Mouse (Mus musculus): ENCODE data around the gene Fem1b. TPM values are rescaled to one million over a fixed set of nuclear protein-coding genes. Genes with fewer than 3 reads are reported as not detected.
"Not testable (repeated sequence)": the region's sequence is repeated elsewhere in the genome, so short reads cannot be mapped to it uniquely, and the experiment has no call there.

Fem1b gene
- 17.7 and 18.1 TPM in 2 replicates for polyA plus RNA-seq (2015; fragmentation: Nextera tagmentation; extraction: Ambion mirVana)

GRCm38 (mm10) chr9:62811516-62812121 lies at the start of gene Fem1b:
Fem1b (minus strand) TSS chr9:62811934.
- Histone ChIP-seq H3K4me1 (peaks cover 29% of the 10 kb centered on the region), H3K36me3 (no peaks in the 10 kb centered on the region), H3K9ac (peak within 1 kb of the TSS; percentile 93), H3K4me3 (replicated peaks) (peak within 1 kb of the TSS; percentile 100), H3K4me2 (replicated peaks) (peak within 1 kb of the TSS; percentile 86), H3K9me3 (replicated peaks) (no peaks in the 10 kb centered on the region), H3K27me3 (no peaks in the 10 kb centered on the region), H3K27ac (replicated peaks) (peak within 1 kb of the TSS; percentile 98)
- peak; percentile 90 for ATAC-seq (ENCODE audit: insufficient number of reproducible peaks, low FRiP score, low TSS enrichment, low read depth)
- WGBS, result under 1% methylated on average over 60 of the region's 68 CpGs

- Histone ChIP-seq H3K9ac (no peak overlapping the region), H3K4me1 (peaks cover 26% of the 10 kb centered on the region), H3K36me3 (no peaks in the 10 kb centered on the region), H3K4me3 (replicated peaks) (no peak overlapping the region), H3K27me3 (no peaks in the 10 kb centered on the region), H3K9me3 (replicated peaks) (no peaks in the 10 kb centered on the region), H3K4me2 (replicated peaks) (no peak overlapping the region), H3K27ac (replicated peaks) (no peak overlapping the region)
- ATAC-seq (ENCODE audit: insufficient number of reproducible peaks, low FRiP score, low TSS enrichment, low read depth), result no peak
- WGBS, result 48% methylated on average over 4 of the region's 4 CpGs
Observed at GRCm38 (mm10) chr9:62860866-62861265, 49.1 kb upstream of the Fem1b start.

DNA sequence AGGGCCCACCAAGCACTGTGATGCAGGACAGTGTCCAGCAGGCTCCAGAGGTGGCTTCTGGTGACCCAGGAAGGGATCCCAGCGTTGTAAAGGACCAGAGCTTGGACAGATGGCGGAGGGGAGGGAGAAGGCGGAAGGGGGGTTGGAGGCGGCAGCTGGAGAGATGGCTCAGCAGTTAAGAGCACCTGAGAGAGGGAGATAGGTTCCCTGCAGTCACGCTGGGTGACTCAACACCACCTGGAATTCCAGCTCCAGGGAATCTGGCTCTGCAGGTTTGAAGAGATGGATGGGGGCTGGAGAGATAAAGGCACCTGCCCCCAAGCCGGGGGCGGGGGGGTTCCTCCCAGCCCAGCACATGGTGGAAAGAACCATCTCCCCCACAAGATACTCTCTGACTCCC lies 48.4 kb upstream of the Fem1b start:
- not testable (repeated sequence) for H3K9me3 ChIP-seq (replicated peaks); ATAC-seq (ENCODE audit: insufficient number of reproducible peaks, low FRiP score, low TSS enrichment, low read depth); H3K4me3 ChIP-seq (replicated peaks); H3K27me3 ChIP-seq; H3K9ac ChIP-seq; H3K36me3 ChIP-seq; H3K27ac ChIP-seq (replicated peaks); H3K4me2 ChIP-seq (replicated peaks)
- 42% methylated on average over 5 of the region's 7 CpGs for WGBS
- peaks cover 26% of the 10 kb centered on the region for H3K4me1 ChIP-seq

DNA sequence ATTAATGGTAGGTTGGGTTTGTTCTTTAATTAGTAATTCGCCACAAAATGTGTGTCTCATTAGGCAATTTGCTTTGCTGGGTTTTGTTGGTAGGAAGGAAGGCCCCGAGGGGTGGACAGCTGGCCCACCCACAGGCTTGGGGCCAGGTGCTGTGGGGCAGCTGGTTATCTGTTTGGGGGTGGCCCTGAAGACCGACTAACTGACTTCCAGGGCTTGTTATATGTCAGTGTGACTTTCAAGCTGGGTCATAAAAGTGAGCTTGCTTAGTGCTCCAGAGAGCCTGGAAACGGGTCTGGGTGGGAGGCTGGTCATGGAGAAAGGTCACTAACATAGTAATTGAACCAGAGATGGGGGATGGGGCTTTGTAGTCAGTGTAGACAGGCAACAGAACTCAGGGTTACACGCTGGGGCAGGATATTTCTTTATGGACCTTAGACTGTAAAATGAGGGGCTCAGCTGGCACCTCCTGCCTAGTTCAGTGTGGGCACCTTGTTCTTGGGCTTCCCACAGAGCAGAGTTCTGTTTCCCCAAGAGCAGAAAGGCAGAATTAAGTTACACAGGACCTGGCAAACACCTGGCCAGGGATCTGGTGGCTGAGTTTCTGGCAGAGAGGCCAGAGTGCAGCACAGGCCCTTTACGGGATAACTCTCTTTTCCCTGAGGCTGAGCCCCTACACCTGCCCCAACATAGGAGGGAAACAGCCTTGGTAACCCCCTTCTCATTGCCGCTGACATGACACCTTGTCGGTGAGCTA lies 46.7 kb upstream of the Fem1b start:
- ATAC-seq (ENCODE audit: insufficient number of reproducible peaks, low FRiP score, low TSS enrichment, low read depth), result no peak
- Histone ChIP-seq H3K36me3 (no peaks in the 10 kb centered on the region), H3K27me3 (no peaks in the 10 kb centered on the region), H3K27ac (replicated peaks) (peak overlapping the region; percentile 75), H3K4me2 (replicated peaks) (peak overlapping the region; percentile 32), H3K9me3 (replicated peaks) (no peaks in the 10 kb centered on the region), H3K4me3 (replicated peaks) (peak overlapping the region; percentile 13), H3K9ac (no peak overlapping the region), H3K4me1 (peaks cover 34% of the 10 kb centered on the region)
- 36% methylated on average over 8 of the region's 8 CpGs for WGBS

GRCm38 (mm10) chr9:62857719-62858261 lies 46.1 kb upstream of the Fem1b start, which contains the start of gene Calml4:
Calml4 (plus strand) TSS chr9:62858080.
- H3K4me3 ChIP-seq (replicated peaks), result peak within 1 kb of the TSS; percentile 13
- peaks cover 34% of the 10 kb centered on the region for H3K4me1 ChIP-seq
- H3K36me3 ChIP-seq, result no peaks in the 10 kb centered on the region
- peak; percentile 71 for ATAC-seq (ENCODE audit: insufficient number of reproducible peaks, low FRiP score, low TSS enrichment, low read depth)
- no peaks in the 10 kb centered on the region for H3K9me3 ChIP-seq (replicated peaks)
- no peaks in the 10 kb centered on the region for H3K27me3 ChIP-seq
- peak within 1 kb of the TSS; percentile 32 for H3K4me2 ChIP-seq (replicated peaks)
- no peak within 1 kb of the TSS for H3K9ac ChIP-seq
- peak within 1 kb of the TSS; percentile 75 for H3K27ac ChIP-seq (replicated peaks)
- 36% methylated on average over 20 of the region's 20 CpGs for WGBS

DNA sequence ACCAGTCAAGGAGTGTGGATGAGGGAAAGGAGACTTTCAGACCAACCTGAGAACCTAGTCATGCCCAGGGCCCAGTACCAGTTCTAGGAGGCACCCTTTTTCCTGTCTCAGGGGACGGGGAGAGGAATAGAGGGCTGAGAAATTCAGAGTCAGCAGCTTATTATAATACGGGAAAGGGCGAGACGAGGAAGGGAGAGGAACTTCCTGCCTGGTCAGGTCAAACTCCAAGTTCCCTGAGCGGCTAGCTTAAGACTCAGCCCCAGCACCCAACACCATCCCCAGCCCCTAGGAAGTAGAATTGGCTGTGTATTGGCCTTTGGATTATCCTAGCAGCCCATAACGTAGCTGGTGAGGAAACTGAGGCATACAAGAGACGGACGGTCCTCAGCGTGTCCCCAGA lies 45.5 kb upstream of the Fem1b start:
- H3K9me3 ChIP-seq (replicated peaks), result no peaks in the 10 kb centered on the region
- no peak for ATAC-seq (ENCODE audit: insufficient number of reproducible peaks, low FRiP score, low TSS enrichment, low read depth)
- H3K4me3 ChIP-seq (replicated peaks), result no peak overlapping the region
- peak overlapping the region; percentile 75 for H3K27ac ChIP-seq (replicated peaks)
- H3K9ac ChIP-seq, result no peak overlapping the region
- 70% methylated on average over 9 of the region's 9 CpGs for WGBS
- peaks cover 34% of the 10 kb centered on the region for H3K4me1 ChIP-seq
- H3K36me3 ChIP-seq, result 0 out of 2 replicates have a peak, but pooled peaks cover 2% of the 10 kb centered on the region
- no peaks in the 10 kb centered on the region for H3K27me3 ChIP-seq
- H3K4me2 ChIP-seq (replicated peaks), result peak overlapping the region; percentile 32; the same call in 1 of the 2 replicates

DNA sequence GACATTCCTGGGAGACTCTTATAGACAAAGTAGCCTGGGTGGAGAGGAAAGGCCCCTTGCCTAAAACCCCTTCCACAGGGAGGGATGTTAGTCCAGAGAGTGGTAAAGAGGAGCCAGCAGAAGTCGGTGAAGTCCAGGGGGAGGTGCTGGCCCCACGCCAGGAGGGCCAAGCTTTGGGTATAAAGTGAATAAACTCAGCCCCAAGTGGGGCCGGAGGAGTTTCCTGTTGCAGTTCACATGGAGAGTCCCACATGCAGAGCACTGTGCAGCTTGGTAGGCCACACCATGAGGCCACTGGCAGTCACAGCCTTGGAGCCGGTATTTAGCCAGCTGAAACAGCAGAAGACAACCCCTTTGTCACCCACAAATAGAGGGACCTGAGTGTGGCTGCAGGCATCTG lies 42.7 kb upstream of the Fem1b start:
- Histone ChIP-seq H3K36me3 (peaks cover 14% of the 10 kb centered on the region), H3K27me3 (no peaks in the 10 kb centered on the region), H3K9me3 (replicated peaks) (no peaks in the 10 kb centered on the region), H3K4me3 (replicated peaks) (no peak overlapping the region), H3K4me2 (replicated peaks) (no peak overlapping the region), H3K27ac (replicated peaks) (no peak overlapping the region), H3K9ac (no peak overlapping the region), H3K4me1 (peaks cover 30% of the 10 kb centered on the region)
- no peak for ATAC-seq (ENCODE audit: insufficient number of reproducible peaks, low FRiP score, low TSS enrichment, low read depth)
- WGBS, result 36% methylated on average over 4 of the region's 4 CpGs

DNA sequence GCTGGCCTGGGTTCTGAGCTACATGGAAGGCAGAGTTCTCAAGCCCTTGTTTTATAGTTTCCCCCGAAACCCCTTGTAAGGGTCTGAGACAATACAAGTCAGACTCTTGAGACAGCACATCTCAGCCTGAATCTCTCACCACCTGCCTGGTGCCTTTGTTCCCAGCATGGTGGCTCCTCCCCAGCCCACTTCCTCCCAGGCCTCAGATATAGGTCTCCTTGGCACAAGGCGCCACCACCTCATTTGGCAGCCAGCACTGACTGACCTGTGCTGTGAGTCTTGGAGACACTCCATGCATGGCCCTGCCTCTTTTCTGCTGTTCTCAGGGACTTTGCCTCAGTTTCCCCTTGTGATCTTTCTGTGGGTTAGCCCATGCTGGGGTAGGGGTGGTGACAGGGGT lies 39.8 kb upstream of the Fem1b start:
- no peak overlapping the region for H3K9ac ChIP-seq
- no peak overlapping the region for H3K4me3 ChIP-seq (replicated peaks)
- H3K27ac ChIP-seq (replicated peaks), result no peak overlapping the region
- H3K4me1 ChIP-seq, result peaks cover 20% of the 10 kb centered on the region
- no peaks in the 10 kb centered on the region for H3K9me3 ChIP-seq (replicated peaks)
- H3K4me2 ChIP-seq (replicated peaks), result no peak overlapping the region
- 87% methylated on average over 2 of the region's 2 CpGs for WGBS
- peaks cover 26% of the 10 kb centered on the region for H3K36me3 ChIP-seq
- H3K27me3 ChIP-seq, result no peaks in the 10 kb centered on the region
- no peak for ATAC-seq (ENCODE audit: insufficient number of reproducible peaks, low FRiP score, low TSS enrichment, low read depth)

- H3K27ac ChIP-seq (replicated peaks), result no peak overlapping the region
- peaks cover 12% of the 10 kb centered on the region for H3K4me1 ChIP-seq
- H3K27me3 ChIP-seq, result no peaks in the 10 kb centered on the region
- ATAC-seq (ENCODE audit: insufficient number of reproducible peaks, low FRiP score, low TSS enrichment, low read depth), result no peak
- H3K9me3 ChIP-seq (replicated peaks), result no peaks in the 10 kb centered on the region
- 95% methylated on average over 3 of the region's 3 CpGs for WGBS
- no peak overlapping the region for H3K9ac ChIP-seq
- peaks cover 26% of the 10 kb centered on the region for H3K36me3 ChIP-seq
- no peak overlapping the region for H3K4me2 ChIP-seq (replicated peaks)
- H3K4me3 ChIP-seq (replicated peaks), result no peak overlapping the region
Observed at GRCm38 (mm10) chr9:62848641-62849040, 36.9 kb upstream of the Fem1b start.

DNA sequence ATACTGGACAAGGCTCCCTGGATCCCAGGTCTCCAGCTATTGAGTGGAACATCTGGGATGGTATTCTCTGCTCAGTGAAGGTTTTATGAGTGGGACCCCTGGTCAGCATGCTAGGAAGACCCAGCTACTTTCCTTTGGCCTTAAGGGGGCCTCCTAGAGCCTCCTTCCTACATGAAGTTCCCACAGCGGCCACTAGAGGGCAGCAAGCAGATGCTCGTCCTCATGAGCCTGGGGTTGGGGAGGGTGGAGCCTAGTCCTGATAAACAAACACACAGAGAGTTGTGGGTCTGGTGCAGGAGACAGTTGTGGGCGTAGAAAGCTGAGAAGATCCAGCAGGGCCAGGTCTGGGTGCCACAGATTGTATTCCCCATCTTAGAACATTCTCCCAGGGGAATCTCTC lies 36.0 kb upstream of the Fem1b start:
- H3K27ac ChIP-seq (replicated peaks), result no peak overlapping the region
- no peaks in the 10 kb centered on the region for H3K27me3 ChIP-seq
- ATAC-seq (ENCODE audit: insufficient number of reproducible peaks, low FRiP score, low TSS enrichment, low read depth), result no peak
- H3K9ac ChIP-seq, result no peak overlapping the region
- H3K36me3 ChIP-seq, result peaks cover 26% of the 10 kb centered on the region
- H3K4me3 ChIP-seq (replicated peaks), result no peak overlapping the region
- H3K4me1 ChIP-seq, result peaks cover 12% of the 10 kb centered on the region
- no peak overlapping the region for H3K4me2 ChIP-seq (replicated peaks)
- H3K9me3 ChIP-seq (replicated peaks), result no peaks in the 10 kb centered on the region
- 1% methylated on average over 3 of the region's 3 CpGs for whole genome bisulfite sequencing

DNA sequence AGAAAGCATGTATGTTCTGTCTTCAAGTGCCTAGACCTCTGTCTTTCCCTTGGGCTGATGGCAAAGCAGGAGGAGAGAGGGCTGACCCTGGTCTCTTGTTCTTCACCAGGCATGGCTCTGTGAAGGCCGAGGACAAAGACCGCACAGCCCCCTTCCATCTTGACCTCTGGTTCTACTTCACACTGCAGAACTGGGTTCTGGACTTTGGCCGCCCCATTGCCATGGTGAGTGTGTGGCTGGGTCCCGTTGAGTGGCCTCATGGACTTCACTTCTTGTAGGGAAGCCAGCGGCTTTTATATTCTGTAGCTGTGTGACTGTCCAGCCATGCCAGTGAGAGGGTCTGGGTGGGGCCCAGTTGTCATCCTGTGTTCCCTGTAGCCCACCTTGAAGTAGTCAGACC lies 32.7 kb upstream of the Fem1b start:
- no peaks in the 10 kb centered on the region for H3K27me3 ChIP-seq
- peaks cover 12% of the 10 kb centered on the region for H3K36me3 ChIP-seq
- ATAC-seq (ENCODE audit: insufficient number of reproducible peaks, low FRiP score, low TSS enrichment, low read depth), result no peak
- H3K9ac ChIP-seq, result no peak overlapping the region
- H3K27ac ChIP-seq (replicated peaks), result no peak overlapping the region
- no peaks in the 10 kb centered on the region for H3K9me3 ChIP-seq (replicated peaks)
- H3K4me3 ChIP-seq (replicated peaks), result no peak overlapping the region
- H3K4me1 ChIP-seq, result peaks cover 26% of the 10 kb centered on the region
- 96% methylated on average over 5 of the region's 5 CpGs for WGBS
- H3K4me2 ChIP-seq (replicated peaks), result no peak overlapping the region

Measured in embryonic facial prominence, embryonic 15.5 days (tissue).